Mouse (Mus musculus) hindbrain, embryonic 15.5 days (tissue): ENCODE measurements around the gene Golga7b. TPM values are rescaled to one million over a fixed set of nuclear protein-coding genes. Genes with fewer than 3 reads are reported as not detected.

ENCODE experiments used
- ATAC-seq: fragments of 200-750 bp; cut with Nextera tagmentation; 2 replicates; pipeline ENCODE4 v1.8.0; 2017; ENCODE audit warnings: low read depth, moderate number of reproducible peaks, moderate TSS enrichment; ENCODE audit not compliant: low FRiP score
- H3K27ac ChIP-seq: fragments of 300-500 bp; sonication (generic); replicated peaks from 2 replicates; pipeline ENCODE4 v1.5.1; 2015; ENCODE audit warnings: mild to moderate bottlenecking, inconsistent platforms
- H3K27me3 ChIP-seq: fragments of 300-500 bp; sonication (generic); 2 replicates; pipeline ENCODE4 v1.6.1; 2015; ENCODE audit warnings: control low read depth, inconsistent platforms
- H3K36me3 ChIP-seq: fragments of 300-500 bp; sonication (generic); 2 replicates; pipeline ENCODE4 v1.6.1; 2015; ENCODE audit warnings: control low read depth, inconsistent platforms
- H3K4me1 ChIP-seq: fragments of 300-500 bp; sonication (generic); replicated peaks from 2 replicates; pipeline ENCODE4 v1.6.1; 2015; ENCODE audit warnings: control low read depth, inconsistent platforms
- H3K4me2 ChIP-seq: fragments of 300-500 bp; sonication (generic); 2 replicates; pipeline ENCODE4 v1.6.1; 2015; ENCODE audit warnings: moderate library complexity, mild to moderate bottlenecking, inconsistent platforms
- H3K4me3 ChIP-seq: fragments of 300-500 bp; sonication (generic); 2 replicates; pipeline ENCODE4 v1.5.1; 2015; ENCODE audit warnings: mild to moderate bottlenecking, inconsistent platforms
- H3K9ac ChIP-seq: fragments of 300-500 bp; sonication (generic); 2 replicates; pipeline ENCODE4 v1.6.1; 2015; ENCODE audit warnings: inconsistent platforms
- H3K9me3 ChIP-seq: fragments of 300-500 bp; sonication (generic); 2 replicates; pipeline ENCODE4 v1.6.1; 2016; ENCODE audit warnings: control low read depth, inconsistent platforms
- WGBS: fragments of 180-500 bp; shearing (Covaris S2); methylation state at CpG from one replicate; pipeline ENCODE4 v1.1.7; 2015; 5-methylcytosine and 5-hydroxymethylcytosine counted together
- polyA plus RNA-seq: library from polyadenylated mRNA; unstranded; fragments of >200 nt; fragmentation: Nextera tagmentation; extraction: Ambion mirVana; gene quantifications from 2 replicates; pipeline ENCODE4 v1.2.1, GENCODE M21; 2015

Golga7b gene
- polyA plus RNA-seq, 1 experiment from 2014 or later, result 68.4 TPM

DNA sequence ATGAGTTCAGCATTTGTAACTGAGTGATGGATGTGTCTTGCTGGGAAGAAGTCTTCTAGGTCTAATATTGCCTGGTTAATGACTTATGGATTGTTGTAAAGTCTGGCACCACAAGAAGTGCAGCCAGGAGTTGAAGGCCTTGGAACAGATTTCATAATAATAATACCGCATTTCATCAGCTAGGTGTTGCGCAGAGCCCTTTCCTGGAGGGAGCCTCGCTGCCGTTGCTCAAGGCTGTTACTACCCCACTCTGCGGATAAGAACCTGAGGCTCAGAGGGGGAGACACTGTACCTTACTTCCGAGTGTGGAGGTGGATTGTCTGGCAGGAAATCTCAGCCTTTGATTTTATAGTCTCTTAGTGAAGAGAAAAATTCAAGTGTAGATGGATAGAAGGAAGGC, 29.9 kb downstream of the Golga7b start:
- no peaks in the 10 kb centered on the region for H3K36me3 ChIP-seq
- H3K4me3 ChIP-seq, result no peak overlapping the region
- H3K27me3 ChIP-seq, result no peaks in the 10 kb centered on the region
- no peaks in the 10 kb centered on the region for H3K9me3 ChIP-seq
- H3K4me2 ChIP-seq, result no peak overlapping the region
- peaks cover 9% of the 10 kb centered on the region for H3K4me1 ChIP-seq
- H3K27ac ChIP-seq, result no peak overlapping the region
- ATAC-seq, result no peak
- H3K9ac ChIP-seq, result no peak overlapping the region
- WGBS, result 87% methylated on average over 6 of the region's 6 CpGs

DNA sequence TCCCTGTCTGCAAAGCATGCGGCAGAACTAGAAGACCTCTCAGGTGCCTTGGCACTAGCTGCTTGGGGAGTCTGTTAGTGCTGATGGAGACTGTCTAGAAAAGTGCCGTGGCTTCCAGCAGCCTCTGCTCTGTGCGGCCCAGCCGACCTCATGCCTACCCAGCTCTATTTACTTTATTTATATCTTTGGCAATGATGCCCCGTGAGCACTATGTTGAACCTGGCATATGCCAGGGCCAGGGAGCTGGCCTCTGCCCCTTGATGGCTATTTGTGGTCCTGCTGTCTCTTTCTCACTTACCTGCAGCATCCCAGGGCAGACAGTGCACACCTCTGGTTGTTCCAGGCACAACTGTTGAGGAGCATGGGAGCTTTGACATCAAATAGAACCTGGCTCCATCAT, 31.1 kb downstream of the Golga7b start:
- Histone ChIP-seq H3K4me1 (peaks cover 9% of the 10 kb centered on the region), H3K27ac (no peak overlapping the region), H3K4me3 (no peak overlapping the region), H3K27me3 (no peaks in the 10 kb centered on the region), H3K9me3 (no peaks in the 10 kb centered on the region), H3K4me2 (no peak overlapping the region), H3K9ac (no peak overlapping the region), H3K36me3 (no peaks in the 10 kb centered on the region)
- WGBS, result 85% methylated on average over 5 of the region's 5 CpGs
- ATAC-seq, result no peak

DNA sequence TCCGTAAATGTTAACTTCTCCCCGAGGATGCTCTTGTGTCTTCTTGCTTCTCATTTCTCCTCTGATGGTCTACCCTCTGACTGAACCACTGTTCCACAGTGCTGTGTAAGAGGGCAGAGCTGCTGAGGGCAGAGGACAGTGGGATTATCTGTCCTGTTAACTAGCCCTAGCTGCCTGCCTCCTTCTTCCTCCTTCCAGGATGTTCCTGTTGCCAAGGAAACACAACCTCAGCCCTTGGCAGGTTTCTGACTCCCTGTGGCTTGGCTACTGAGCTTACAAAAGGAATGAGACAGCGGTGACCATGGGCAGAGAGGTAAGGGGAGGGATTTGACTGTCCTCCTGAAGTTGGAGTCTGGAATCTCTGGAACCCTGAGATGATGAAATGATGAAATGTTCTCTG, 32.2 kb downstream of the Golga7b start:
- Histone ChIP-seq H3K4me2 (no peak overlapping the region), H3K4me1 (peaks cover 9% of the 10 kb centered on the region), H3K4me3 (no peak overlapping the region), H3K36me3 (no peaks in the 10 kb centered on the region), H3K9me3 (no peaks in the 10 kb centered on the region), H3K27ac (no peak overlapping the region), H3K27me3 (no peaks in the 10 kb centered on the region), H3K9ac (no peak overlapping the region)
- no peak for ATAC-seq
- 64% methylated on average over 3 of the region's 3 CpGs for WGBS

DNA sequence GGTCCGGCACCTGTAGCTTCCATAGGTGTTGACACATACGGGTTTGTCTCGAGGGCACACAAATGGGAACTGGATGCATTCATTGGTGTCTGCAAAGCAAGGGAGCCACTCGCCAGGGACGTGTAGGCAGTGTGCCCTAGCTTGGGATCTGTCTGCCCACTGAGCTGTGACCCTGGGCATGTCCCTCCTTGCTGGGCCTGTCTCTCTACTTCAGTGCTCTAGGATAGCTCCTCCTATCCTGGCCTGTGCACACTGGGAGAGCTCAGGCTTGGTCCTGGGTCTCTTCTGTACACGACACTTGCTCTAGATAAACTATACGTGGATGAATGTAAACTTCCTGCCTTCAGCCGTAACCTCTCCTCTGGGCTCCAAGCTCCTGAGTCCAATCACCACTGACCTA, 36.8 kb downstream of the Golga7b start:
- H3K27me3 ChIP-seq, result no peaks in the 10 kb centered on the region
- ATAC-seq, result no peak
- WGBS, result 82% methylated on average over 8 of the region's 8 CpGs

DNA sequence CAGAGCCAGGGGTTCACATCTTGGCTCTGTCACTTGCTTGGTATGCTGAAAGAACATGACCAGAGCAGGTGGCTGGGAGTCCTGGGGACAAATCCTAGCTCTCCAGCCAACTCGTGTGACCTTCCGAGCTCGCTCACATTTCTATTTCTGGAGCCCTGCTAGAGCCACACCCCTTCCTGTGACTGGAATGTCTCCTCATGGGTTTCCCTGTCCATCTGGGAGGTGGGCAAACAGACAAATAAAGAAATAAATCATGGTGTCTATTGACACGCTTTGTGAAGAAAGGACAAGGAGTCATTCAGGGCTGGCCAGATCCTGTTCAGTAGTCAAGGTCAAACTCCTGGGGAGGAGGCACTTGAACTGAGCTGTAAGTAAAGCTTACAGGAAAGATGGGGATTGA, 41.0 kb downstream of the Golga7b start:
- ATAC-seq, result no peak
- Histone ChIP-seq H3K4me3 (no peak overlapping the region), H3K27ac (no peak overlapping the region), H3K9ac (no peak overlapping the region), H3K4me1 (peaks cover 25% of the 10 kb centered on the region), H3K4me2 (no peak overlapping the region), H3K27me3 (no peaks in the 10 kb centered on the region), H3K9me3 (no peaks in the 10 kb centered on the region), H3K36me3 (no peaks in the 10 kb centered on the region)
- WGBS, result 63% methylated on average over 4 of the region's 4 CpGs

More for the DNA sequence above, 36.8 kb downstream of the Golga7b start:
- H3K36me3 ChIP-seq, result no peaks in the 10 kb centered on the region
- H3K9ac ChIP-seq, result no peak overlapping the region
- no peak overlapping the region for H3K27ac ChIP-seq
- H3K4me1 ChIP-seq, result peaks cover 9% of the 10 kb centered on the region
- no peak overlapping the region for H3K4me2 ChIP-seq
- H3K9me3 ChIP-seq, result no peaks in the 10 kb centered on the region
- no peak overlapping the region for H3K4me3 ChIP-seq

DNA sequence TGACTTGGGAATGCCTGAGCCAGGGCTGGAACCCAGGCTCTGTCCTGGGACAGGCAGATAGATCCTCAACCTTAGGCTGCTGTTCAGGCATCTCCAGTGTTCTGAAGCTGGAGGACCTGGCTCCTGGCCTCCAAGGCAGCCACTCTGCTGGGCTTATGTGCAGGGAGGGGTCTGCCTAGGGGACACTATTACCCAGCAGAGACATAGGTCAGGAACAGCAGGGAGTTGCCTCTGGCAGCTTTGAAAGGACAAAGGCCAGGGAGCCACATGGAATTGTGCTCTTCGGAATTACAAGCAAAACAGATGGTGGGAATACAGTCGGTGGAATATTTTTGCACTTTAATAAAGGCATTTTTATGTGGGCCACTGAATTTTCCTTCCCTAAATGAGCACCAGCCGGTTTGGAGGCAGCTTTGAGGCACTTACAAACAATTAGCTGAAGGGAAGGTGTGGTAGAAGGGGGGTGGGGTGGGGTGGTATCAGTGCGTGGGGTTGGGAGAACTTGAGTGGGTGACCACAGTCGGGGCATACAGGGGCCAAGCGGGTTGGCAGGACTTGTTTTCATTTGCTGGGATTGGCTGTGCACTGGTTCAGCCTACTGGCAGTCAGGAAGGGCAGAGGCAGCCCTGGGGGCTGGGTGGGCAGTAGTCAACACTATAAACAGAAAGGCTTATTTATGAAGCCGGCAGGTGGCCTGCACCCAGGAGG, 43.7 kb downstream of the Golga7b start:
- Histone ChIP-seq H3K27me3 (no peaks in the 10 kb centered on the region), H3K4me2 (no peak overlapping the region), H3K9me3 (no peaks in the 10 kb centered on the region), H3K4me3 (no peak overlapping the region), H3K9ac (no peak overlapping the region), H3K27ac (no peak overlapping the region), H3K4me1 (peaks cover 29% of the 10 kb centered on the region), H3K36me3 (no peaks in the 10 kb centered on the region)
- peak; percentile 39; the same call in 1 of the 2 replicates for ATAC-seq
- WGBS, result 17% methylated on average over 7 of the region's 7 CpGs

DNA sequence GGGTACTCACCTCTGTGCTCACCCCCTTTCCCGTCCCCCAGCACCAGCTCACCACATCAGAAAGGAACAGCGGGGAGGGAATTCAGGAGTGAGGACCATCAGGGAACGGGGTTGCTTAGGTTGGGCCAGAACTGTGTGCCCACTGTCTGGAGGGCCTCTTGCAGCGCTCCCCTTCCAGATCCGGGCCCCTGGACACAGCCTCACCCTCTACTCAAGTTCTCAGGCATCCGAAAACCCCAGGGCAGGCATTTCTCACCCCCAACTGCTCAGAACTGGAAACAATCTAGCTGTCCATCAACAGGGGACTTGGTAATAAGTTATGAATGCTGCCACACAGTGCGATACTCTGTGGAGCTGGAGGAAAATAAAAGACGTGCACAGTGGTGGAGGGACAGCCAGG, 44.7 kb downstream of the Golga7b start:
- Histone ChIP-seq H3K9ac (no peak overlapping the region), H3K36me3 (no peaks in the 10 kb centered on the region), H3K27ac (no peak overlapping the region), H3K4me2 (no peak overlapping the region), H3K4me1 (peaks cover 29% of the 10 kb centered on the region), H3K9me3 (no peaks in the 10 kb centered on the region), H3K4me3 (no peak overlapping the region), H3K27me3 (no peaks in the 10 kb centered on the region)
- 35% methylated on average over 8 of the region's 8 CpGs for WGBS
- ATAC-seq, result no peak

DNA sequence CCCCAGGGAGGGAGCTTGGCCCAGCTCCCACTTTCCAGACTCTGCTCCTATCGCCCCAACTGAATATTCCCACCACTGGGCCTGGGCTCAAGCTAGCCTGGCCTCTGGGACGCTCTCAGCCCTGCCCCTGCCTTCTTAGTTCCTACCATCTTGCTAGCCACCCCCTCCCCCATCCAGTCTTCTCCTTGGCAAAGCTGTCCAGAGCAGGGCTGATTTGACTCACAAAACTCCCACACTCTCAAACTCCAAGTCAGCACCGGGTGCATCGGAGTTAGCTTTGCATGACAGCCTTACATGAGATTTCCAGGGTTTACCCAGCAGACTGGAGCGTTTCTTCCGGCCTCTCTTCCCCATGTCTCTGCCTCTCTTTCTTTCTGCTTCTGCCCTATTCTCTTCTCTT, 45.8 kb downstream of the Golga7b start:
- Histone ChIP-seq H3K9ac (no peak overlapping the region), H3K27ac (0 out of 2 replicates have a peak overlapping the region, but pooled peaks have one; percentile 9), H3K4me1 (peaks cover 29% of the 10 kb centered on the region), H3K9me3 (no peaks in the 10 kb centered on the region), H3K36me3 (no peaks in the 10 kb centered on the region), H3K27me3 (no peaks in the 10 kb centered on the region), H3K4me2 (no peak overlapping the region), H3K4me3 (no peak overlapping the region)
- 65% methylated on average over 6 of the region's 6 CpGs for WGBS
- no peak for ATAC-seq

DNA sequence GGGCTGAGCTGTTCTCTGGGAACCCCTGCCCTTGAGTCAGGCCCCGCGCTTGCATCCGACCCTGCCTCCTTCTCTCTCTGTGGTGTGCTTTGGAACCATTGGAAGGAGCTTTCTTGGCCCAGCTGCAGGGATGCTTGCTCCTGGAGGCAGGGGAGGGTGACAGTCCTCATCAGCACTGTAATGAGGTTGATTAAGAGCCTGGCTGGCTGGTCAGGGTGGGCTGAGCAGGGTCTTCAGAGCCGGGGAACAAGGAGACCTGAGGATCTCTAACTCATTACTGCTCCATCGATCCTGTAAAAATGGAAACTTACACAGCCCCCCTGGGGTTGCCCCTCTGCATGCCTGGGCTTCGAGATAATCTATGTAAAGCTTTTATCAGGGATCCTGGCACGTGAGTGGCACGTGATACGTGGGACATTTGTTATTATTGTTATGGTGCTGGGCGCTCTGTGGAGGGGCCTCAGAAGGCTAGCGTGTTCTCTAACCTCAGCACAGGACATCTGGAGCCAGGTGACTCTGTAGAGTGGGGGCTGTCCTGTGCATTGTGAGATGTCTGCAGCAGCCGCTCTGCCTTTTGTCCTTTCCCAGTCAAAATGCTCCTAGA, 55.9 kb downstream of the Golga7b start:
- WGBS, result 43% methylated on average over 12 of the region's 12 CpGs
- Histone ChIP-seq H3K27ac (no peak overlapping the region), H3K9me3 (no peaks in the 10 kb centered on the region), H3K9ac (no peak overlapping the region), H3K4me2 (no peak overlapping the region), H3K4me1 (peaks cover 29% of the 10 kb centered on the region), H3K36me3 (no peaks in the 10 kb centered on the region), H3K4me3 (no peak overlapping the region), H3K27me3 (no peaks in the 10 kb centered on the region)
- ATAC-seq, result peak; percentile 36; the same call in 1 of the 2 replicates

DNA sequence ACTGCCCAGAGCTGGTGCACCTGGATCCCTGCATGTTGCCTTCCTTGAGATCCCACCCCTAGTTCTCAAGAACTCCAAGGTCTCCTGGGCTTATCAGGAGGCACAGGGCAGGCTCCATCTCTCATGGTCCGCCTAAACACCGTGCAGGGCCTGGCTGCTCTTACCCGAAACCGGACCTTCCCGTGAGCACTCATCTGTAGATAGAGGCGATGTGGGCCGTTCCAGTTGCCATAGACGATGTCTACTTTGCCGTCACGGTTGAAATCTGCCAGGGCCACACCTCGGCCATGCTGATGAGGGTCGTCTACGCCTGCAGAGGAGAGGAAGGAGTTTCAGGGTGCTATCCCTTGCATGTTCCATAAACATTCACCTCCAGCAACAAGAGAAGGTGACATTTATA, 57.1 kb downstream of the Golga7b start:
- Histone ChIP-seq H3K36me3 (no peaks in the 10 kb centered on the region), H3K9me3 (no peaks in the 10 kb centered on the region), H3K4me1 (peaks cover 29% of the 10 kb centered on the region), H3K27ac (no peak overlapping the region), H3K4me2 (no peak overlapping the region), H3K9ac (no peak overlapping the region), H3K27me3 (no peaks in the 10 kb centered on the region), H3K4me3 (no peak overlapping the region)
- no peak for ATAC-seq
- WGBS, result 88% methylated on average over 13 of the region's 13 CpGs

DNA sequence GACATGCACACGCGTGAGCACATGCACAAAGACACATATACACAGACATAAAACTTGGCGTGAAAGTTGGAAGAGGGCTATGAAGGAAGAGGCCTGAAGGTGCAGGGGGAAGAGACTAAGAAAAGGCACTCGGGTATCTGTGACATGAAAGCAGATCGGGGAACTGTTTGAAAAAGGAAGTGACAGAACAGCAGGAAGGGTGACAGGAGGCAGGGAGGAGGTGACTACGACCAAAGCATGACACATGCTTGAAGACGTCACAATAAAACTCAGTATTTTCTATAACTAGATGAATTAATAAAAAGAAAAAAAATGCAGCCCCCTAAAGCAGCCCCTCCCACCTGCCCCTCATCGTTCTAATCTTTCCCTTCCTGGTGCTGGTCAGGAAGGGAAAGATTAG, 58.4 kb downstream of the Golga7b start:
- Histone ChIP-seq H3K9me3 (no peaks in the 10 kb centered on the region), H3K27ac (no peak overlapping the region), H3K27me3 (no peaks in the 10 kb centered on the region), H3K4me3 (no peak overlapping the region), H3K4me2 (no peak overlapping the region), H3K4me1 (peaks cover 20% of the 10 kb centered on the region), H3K36me3 (no peaks in the 10 kb centered on the region), H3K9ac (no peak overlapping the region)
- no peak for ATAC-seq
- 71% methylated on average over 8 of the region's 8 CpGs for WGBS

DNA sequence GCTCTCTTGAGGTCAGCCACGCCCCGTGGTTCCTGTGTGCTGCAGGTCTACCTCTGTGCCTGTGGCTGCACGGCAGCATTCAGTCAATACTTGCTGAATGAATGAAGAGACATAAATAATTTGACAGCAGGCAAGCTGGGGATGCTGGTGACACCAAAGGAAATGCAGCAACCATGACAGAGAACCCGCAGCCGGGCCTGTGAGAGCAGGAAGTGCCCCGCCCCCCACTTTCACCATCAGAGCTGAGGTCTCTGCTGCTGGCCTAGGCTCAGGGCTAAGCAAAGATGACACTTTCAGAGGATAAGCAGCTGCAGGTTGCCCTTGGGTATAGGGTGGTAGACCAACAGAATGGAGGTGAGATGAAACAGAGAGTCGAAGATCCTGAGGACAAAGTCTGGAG, 58.8 kb downstream of the Golga7b start:
- Histone ChIP-seq H3K9me3 (no peaks in the 10 kb centered on the region), H3K4me1 (peaks cover 18% of the 10 kb centered on the region), H3K27ac (no peak overlapping the region), H3K4me3 (no peak overlapping the region), H3K9ac (no peak overlapping the region), H3K4me2 (no peak overlapping the region), H3K36me3 (no peaks in the 10 kb centered on the region), H3K27me3 (no peaks in the 10 kb centered on the region)
- no peak for ATAC-seq
- WGBS, result 47% methylated on average over 7 of the region's 7 CpGs

DNA sequence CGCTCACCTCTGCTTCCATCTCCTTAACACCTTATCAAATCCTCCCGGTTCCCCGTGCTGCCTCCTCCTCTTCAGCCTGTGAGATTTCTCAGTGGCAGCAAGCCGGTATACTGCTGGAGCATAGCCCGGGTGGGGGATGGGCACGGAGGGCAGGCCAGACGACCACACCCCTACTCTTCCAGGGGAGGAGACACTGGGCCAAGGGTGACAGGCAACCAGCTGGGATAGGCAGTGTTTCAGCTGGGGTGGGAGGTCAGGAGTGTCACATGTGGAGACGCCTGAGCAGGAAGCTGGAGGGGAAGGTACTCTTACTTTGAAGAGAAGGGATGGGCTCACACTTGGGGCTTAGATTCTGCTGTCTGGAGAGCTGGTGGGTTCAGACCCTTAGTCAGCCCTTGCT, 59.6 kb downstream of the Golga7b start:
- Histone ChIP-seq H3K4me1 (peaks cover 26% of the 10 kb centered on the region), H3K27me3 (no peaks in the 10 kb centered on the region), H3K36me3 (no peaks in the 10 kb centered on the region), H3K4me2 (no peak overlapping the region), H3K27ac (no peak overlapping the region), H3K9me3 (no peaks in the 10 kb centered on the region), H3K9ac (no peak overlapping the region), H3K4me3 (no peak overlapping the region)
- WGBS, result 12% methylated on average over 8 of the region's 8 CpGs
- no peak for ATAC-seq
